In the genomic region with DNA sequence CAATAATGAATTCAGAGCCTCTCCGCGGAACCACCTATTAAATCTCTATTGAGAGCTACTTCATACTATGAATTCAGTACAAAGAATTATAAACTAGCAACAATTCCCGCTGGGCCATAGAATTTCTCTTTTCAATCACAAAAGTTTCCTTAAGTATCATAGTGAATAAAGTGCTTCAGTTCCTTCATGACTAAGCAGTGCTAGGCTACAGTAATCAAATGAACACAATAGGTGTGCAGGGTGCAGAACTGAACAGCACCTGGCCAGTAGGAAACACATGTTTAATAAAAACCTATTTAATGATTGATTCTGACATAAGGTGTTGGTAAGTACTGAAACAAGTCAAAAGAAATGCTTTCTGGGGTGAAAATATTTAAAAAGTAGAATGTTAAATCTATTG, we compare ENCODE assay signal across 17 mouse cellular contexts.
"Had no signal": no experiment of that assay in that cellular context is flagged by ENCODE, and none has a peak within 500 bp of the region (broad histone marks: within the 10 kb centered on the region; RNA-seq: fewer than 3 reads in every experiment).

No protein-coding gene starts in this region.

- H3K27me3 ChIP-seq: liver, embryonic 13.5 days; midbrain, embryonic 13.5 days; neural tube, embryonic 13.5 days had no signal

- H3K4me3 ChIP-seq: layer of hippocampus, adult 2 months; liver, embryonic 13.5 days; midbrain, embryonic 13.5 days; myocyte; neural tube, embryonic 13.5 days had no signal

- H3K4me2 ChIP-seq: liver, embryonic 13.5 days; midbrain, embryonic 13.5 days; neural tube, embryonic 13.5 days had no signal

- H3K4me1 ChIP-seq: neural tube, embryonic 13.5 days had no signal

- H3K36me3 ChIP-seq: liver, embryonic 13.5 days; neural tube, embryonic 13.5 days had no signal

- H3K27ac ChIP-seq: kidney, postnatal 0 days; liver, embryonic 13.5 days; midbrain, embryonic 13.5 days; neural tube, embryonic 13.5 days had no signal

- H3K9me3 ChIP-seq: liver, embryonic 13.5 days; midbrain, embryonic 13.5 days; neural tube, embryonic 13.5 days had no signal

- DNase-seq: kidney, adult 2 months; kidney, postnatal 25 days; layer of hippocampus, adult 9-11 months; liver, embryonic 13.5 days; lung, adult 2 months; lung, postnatal 14 days; lung, postnatal 4 days; retina, postnatal 1 day; right cerebral cortex, postnatal 25 days; spleen, adult 18-20 months; thymus, adult 18-20 months; thymus, postnatal 36 days had no signal

- ATAC-seq: midbrain, embryonic 13.5 days had no signal

- H3K9ac ChIP-seq: liver, embryonic 13.5 days; midbrain, embryonic 13.5 days; neural tube, embryonic 13.5 days had no signal
